Mouse (Mus musculus) adrenal gland (tissue): ENCODE results near the gene Tln1.
"Not testable (repeated sequence)": the region's sequence is repeated elsewhere in the genome, so short reads cannot be mapped to it uniquely, and the experiment has no call there.

Source experiments
- intact Hi-C: fragments of 180-260 bp; cut with DNase I; formaldehyde crosslinking; loops from one replicate; pipeline ENCODE4 v1.15.1; 2025

Tln1 gene

GRCm38 (mm10) chr4:43507938-43508665, 54.4 kb downstream of the Tln1 start:
- intact Hi-C loops, result no loop called here

GRCm38 (mm10) chr4:43506536-43507185, 55.8 kb downstream of the Tln1 start, which contains the start of gene Car9:
Car9 (plus strand) TSS chr4:43506966.
- intact Hi-C loops, result no loop called here

GRCm38 (mm10) chr4:43506074-43506473, 56.4 kb downstream of the Tln1 start:
- intact Hi-C loops, result no loop called here

- intact Hi-C loops, result no loop called here
Measured at GRCm38 (mm10) chr4:43504269-43504668, 58.2 kb downstream of the Tln1 start.

- intact Hi-C loops, result no loop called here
Measured at GRCm38 (mm10) chr4:43503506-43503905, 59.0 kb downstream of the Tln1 start.

- intact Hi-C loops, result no loop called here
Measured at GRCm38 (mm10) chr4:43503041-43503440, 59.5 kb downstream of the Tln1 start.

GRCm38 (mm10) chr4:43499407-43500333, 62.8 kb downstream of the Tln1 start, which contains the start of gene Arhgef39:
Arhgef39 (minus strand) TSS chr4:43499695.
- intact Hi-C loops, result no loop called here

GRCm38 (mm10) chr4:43498983-43499382, 63.5 kb downstream of the Tln1 start:
- intact Hi-C loops, result no loop called here

- intact Hi-C loops, result no loop called here
Measured at GRCm38 (mm10) chr4:43497946-43498345, 64.5 kb downstream of the Tln1 start.

- intact Hi-C loops, result no loop called here
Measured at GRCm38 (mm10) chr4:43497405-43497804, 65.1 kb downstream of the Tln1 start.

GRCm38 (mm10) chr4:43496587-43496986, 65.9 kb downstream of the Tln1 start:
- intact Hi-C loops, result no loop called here

GRCm38 (mm10) chr4:43493846-43494240, 68.6 kb downstream of the Tln1 start:
- intact Hi-C loops, result no loop called here

GRCm38 (mm10) chr4:43493186-43493845, 69.2 kb downstream of the Tln1 start:
- intact Hi-C loops, result no loop called here

- intact Hi-C loops, result no loop called here
Measured at GRCm38 (mm10) chr4:43492821-43493185, 69.7 kb downstream of the Tln1 start, which contains the start of gene Ccdc107. Ccdc107 (plus strand) TSS chr4:43492900.

GRCm38 (mm10) chr4:43492101-43492820, 70.2 kb downstream of the Tln1 start:
- intact Hi-C loops, result no loop called here

- intact Hi-C loops, result no loop called here
Measured at GRCm38 (mm10) chr4:43490801-43491200, 71.7 kb downstream of the Tln1 start.

- intact Hi-C loops, result no loop called here
Measured at GRCm38 (mm10) chr4:43489611-43490010, 72.9 kb downstream of the Tln1 start.

- intact Hi-C loops, result not testable (repeated sequence)
Measured at GRCm38 (mm10) chr4:43485666-43486065, 76.8 kb downstream of the Tln1 start.

- intact Hi-C loops, result no loop called here
Measured at GRCm38 (mm10) chr4:43483535-43484091, 78.9 kb downstream of the Tln1 start, which contains the start of gene Sit1. Sit1 (minus strand) TSS chr4:43483734.

- intact Hi-C loops, result no loop called here
Measured at GRCm38 (mm10) chr4:43482591-43482990, 79.9 kb downstream of the Tln1 start.
